Mouse (Mus musculus) kidney, postnatal 14 days (tissue): ENCODE measurements at regions not wholly inside any gene's neighbourhood (a gene's known extent, or its start where the extent isn't known, plus 50 kb on each side); places are given as distances from the start of the nearest gene placed in this dataset.

ENCODE experiments used
- DNase-seq: peaks from one replicate; pipeline ENCODE4 v3.0.0; 2022; ENCODE audit warnings: mixed read lengths

- DNase-seq = no peak
Measured at GRCm38 (mm10) chr5:42636162-42636823, 568.5 kb downstream of the Gm16223 start.

- DNase-seq = no peak
Measured at GRCm38 (mm10) chr5:42656460-42656859, 576.5 kb upstream of the Cpeb2 start.

GRCm38 (mm10) chr5:42659994-42660393 lies 573.0 kb upstream of the Cpeb2 start:
- no peak for DNase-seq

GRCm38 (mm10) chr5:42679617-42680016 lies 553.4 kb upstream of the Cpeb2 start:
- no peak for DNase-seq

GRCm38 (mm10) chr5:42685356-42686057 lies 547.5 kb upstream of the Cpeb2 start:
- no peak for DNase-seq

- no peak for DNase-seq
Measured at GRCm38 (mm10) chr5:42687176-42687575, 545.8 kb upstream of the Cpeb2 start.
